Mouse (Mus musculus) liver, postnatal 0 days (tissue): ENCODE data around the gene Rps6kl1. TPM values are rescaled to one million over a fixed set of nuclear protein-coding genes. Genes with fewer than 3 reads are reported as not detected.

Experiments
- ATAC-seq: fragments of 200-750 bp; cut with Nextera tagmentation; 2 replicates; pipeline ENCODE4 v1.8.0; 2017; ENCODE audit warnings: mild to moderate bottlenecking, moderate library complexity
- DNase-seq: peaks from one replicate; pipeline ENCODE4 v3.0.0-alpha.2; 2016
- H3K27ac ChIP-seq: fragments of 300-500 bp; sonication (generic); 2 replicates; pipeline ENCODE4 v1.5.1; 2014; ENCODE audit warnings: antibody characterized with exemption, moderate library complexity, mild to moderate bottlenecking, low read depth
- H3K27me3 ChIP-seq: fragments of 300-500 bp; sonication (generic); 2 replicates; pipeline ENCODE4 v1.6.1; 2014; ENCODE audit warnings: low read length, control low read depth, mixed read lengths; ENCODE audit not compliant: insufficient read depth
- H3K36me3 ChIP-seq: fragments of 300-500 bp; sonication (generic); replicated peaks from 2 replicates; pipeline ENCODE4 v1.6.1; 2014; ENCODE audit warnings: mild to moderate bottlenecking, control low read depth, low read length, moderate library complexity, mixed read lengths; ENCODE audit not compliant: insufficient read depth
- H3K4me1 ChIP-seq: fragments of 300-500 bp; sonication (generic); 2 replicates; pipeline ENCODE4 v1.6.1; 2014; ENCODE audit warnings: antibody characterized with exemption, mild to moderate bottlenecking, control low read depth; ENCODE audit not compliant: insufficient read depth
- H3K4me2 ChIP-seq: fragments of 300-500 bp; sonication (generic); 2 replicates; pipeline ENCODE4 v1.6.1; 2014; ENCODE audit warnings: low read depth, mild to moderate bottlenecking, low read length, moderate library complexity, mixed read lengths
- H3K4me3 ChIP-seq: fragments of 300-500 bp; sonication (generic); 2 replicates; pipeline ENCODE4 v1.5.1; 2014; ENCODE audit warnings: low read depth, low read length
- H3K9ac ChIP-seq: fragments of 300-500 bp; sonication (generic); replicated peaks from 2 replicates; pipeline ENCODE4 v1.6.1; 2014; ENCODE audit warnings: mild to moderate bottlenecking, moderate library complexity
- H3K9me3 ChIP-seq: fragments of 300-500 bp; sonication (generic); 2 replicates; pipeline ENCODE4 v1.6.1; 2016; ENCODE audit warnings: mild to moderate bottlenecking, control low read depth, low read length, mixed read lengths
- CTCF ChIP-seq: sonication (generic); IDR thresholded peaks from 2 replicates; pipeline ENCODE4 v1.5.1; 2016; ENCODE audit warnings: antibody characterized with exemption, low read depth
- EP300 ChIP-seq: IDR thresholded peaks from 2 replicates; pipeline ENCODE4 v1.6.1; 2016; ENCODE audit warnings: antibody characterized with exemption, low read depth, mild to moderate bottlenecking
- WGBS: fragments of 180-500 bp; shearing (Covaris S2); extraction: QIAGEN DNeasy Blood & Tissue Kit; methylation state at CpG from one replicate; pipeline ENCODE4 v1.1.7; 2014; ENCODE audit not compliant: insufficient replicate concordance; 5-methylcytosine and 5-hydroxymethylcytosine counted together
- polyA plus RNA-seq: library from polyadenylated mRNA; unstranded; fragments of >200 nt; fragmentation: Nextera tagmentation; extraction: Ambion mirVana; gene quantifications from 2 replicates; pipeline ENCODE4 v1.2.1, GENCODE M21; 2015

The Rps6kl1 gene
- polyA plus RNA-seq, 1 experiment from 2014 or later, result 0.61 TPM

- peak; percentile 54 for ATAC-seq
- Histone ChIP-seq H3K27ac (peak overlapping the region; percentile 97), H3K4me3 (peak overlapping the region; percentile 96), H3K4me1 (peaks cover 46% of the 10 kb centered on the region), H3K36me3 (peaks cover 12% of the 10 kb centered on the region), H3K9ac (peak overlapping the region; percentile 98), H3K27me3 (no peaks in the 10 kb centered on the region), H3K9me3 (no peaks in the 10 kb centered on the region), H3K4me2 (peak overlapping the region; percentile 90)
- 11% methylated on average over 18 of the region's 18 CpGs for WGBS
- no peak for DNase-seq
- no peak for TF ChIP-seq EP300
- no peak for TF ChIP-seq CTCF
Measured at GRCm38 (mm10) chr12:85110011-85110697, 40.9 kb downstream of the Rps6kl1 start.

DNA sequence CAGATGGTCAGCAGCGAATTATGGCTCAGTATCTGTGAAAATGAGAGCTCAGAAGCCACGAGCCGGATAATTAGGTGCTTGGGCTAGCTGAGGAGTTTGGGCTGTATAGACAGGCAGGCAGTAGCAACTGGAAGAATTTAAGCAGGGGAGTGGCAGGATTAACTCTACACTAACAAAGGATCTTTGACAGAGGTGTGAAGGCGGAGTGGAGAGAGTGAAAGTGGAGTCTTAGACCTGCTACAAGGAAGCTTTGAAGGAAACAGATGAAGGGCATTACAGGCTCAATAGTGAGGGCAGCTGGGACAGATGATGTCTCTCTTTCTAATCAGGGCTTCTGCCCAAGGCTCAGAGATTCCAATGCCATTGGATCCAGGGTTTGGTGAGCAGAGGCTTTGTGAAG, 41.6 kb downstream of the Rps6kl1 start:
- TF ChIP-seq EP300 (no peak), CTCF (no peak)
- H3K4me2 ChIP-seq, result peak overlapping the region; percentile 90
- no peak overlapping the region for H3K9ac ChIP-seq
- DNase-seq (no peak), ATAC-seq (no peak)
- 0 out of 2 replicates have a peak overlapping the region, but pooled peaks have one; percentile 39 for H3K27ac ChIP-seq
- WGBS, result 79% methylated on average over 4 of the region's 4 CpGs
- H3K4me3 ChIP-seq, result no peak overlapping the region
- H3K4me1 ChIP-seq, result peaks cover 46% of the 10 kb centered on the region
- H3K27me3 ChIP-seq, result no peaks in the 10 kb centered on the region
- no peaks in the 10 kb centered on the region for H3K9me3 ChIP-seq
- H3K36me3 ChIP-seq, result 0 out of 2 replicates have a peak, but pooled peaks cover 6% of the 10 kb centered on the region

DNA sequence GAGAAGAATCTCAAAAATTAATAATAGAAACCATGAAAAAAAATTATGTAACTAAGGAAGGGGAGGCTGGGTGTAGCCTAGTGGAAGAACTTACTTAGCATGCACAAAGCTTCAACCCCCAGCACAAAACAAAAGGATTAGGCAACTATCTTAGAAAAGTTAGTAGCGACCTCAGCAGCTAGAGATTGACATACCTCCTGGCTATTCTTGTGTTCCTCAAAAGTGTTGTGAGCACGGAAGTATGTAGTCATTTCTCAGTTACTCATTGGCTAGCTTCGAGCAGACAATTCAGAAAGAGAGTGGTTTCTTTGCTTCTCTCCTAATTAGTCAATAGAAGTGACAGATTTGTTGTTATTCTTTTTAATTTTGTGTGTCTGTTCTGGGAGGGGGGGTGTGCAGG, 42.4 kb downstream of the Rps6kl1 start:
- H3K4me1 ChIP-seq, result peaks cover 44% of the 10 kb centered on the region
- TF ChIP-seq CTCF, result no peak
- no peak for TF ChIP-seq EP300
- 0 out of 2 replicates have a peak, but pooled peaks cover 6% of the 10 kb centered on the region for H3K36me3 ChIP-seq
- H3K9ac ChIP-seq, result no peak overlapping the region
- no peaks in the 10 kb centered on the region for H3K9me3 ChIP-seq
- whole genome bisulfite sequencing, result 54% methylated on average over 3 of the region's 3 CpGs
- ATAC-seq, result no peak
- DNase-seq, result no peak
- no peaks in the 10 kb centered on the region for H3K27me3 ChIP-seq
- peak overlapping the region; percentile 8 for H3K4me2 ChIP-seq
- no peak overlapping the region for H3K4me3 ChIP-seq
- 0 out of 2 replicates have a peak overlapping the region, but pooled peaks have one; percentile 39 for H3K27ac ChIP-seq

GRCm38 (mm10) chr12:85106292-85106691, 44.8 kb downstream of the Rps6kl1 start:
- TF ChIP-seq CTCF (no peak), EP300 (no peak)
- Histone ChIP-seq H3K4me1 (peaks cover 24% of the 10 kb centered on the region), H3K27me3 (no peaks in the 10 kb centered on the region), H3K4me2 (peak overlapping the region; percentile 45), H3K27ac (no peak overlapping the region), H3K9ac (no peak overlapping the region), H3K9me3 (no peaks in the 10 kb centered on the region), H3K36me3 (no peaks in the 10 kb centered on the region), H3K4me3 (no peak overlapping the region)
- 10% methylated on average over 8 of the region's 8 CpGs for WGBS
- DNase-seq (no peak), ATAC-seq (no peak)

- peaks cover 21% of the 10 kb centered on the region for H3K4me1 ChIP-seq
- no peaks in the 10 kb centered on the region for H3K9me3 ChIP-seq
- WGBS, result 83% methylated on average over 8 of the region's 8 CpGs
- no peak overlapping the region for H3K9ac ChIP-seq
- no peaks in the 10 kb centered on the region for H3K36me3 ChIP-seq
- ATAC-seq (peak; percentile 89), DNase-seq (peak; percentile 33)
- H3K4me2 ChIP-seq, result no peak overlapping the region
- peak overlapping the region; percentile 76 for H3K27ac ChIP-seq
- H3K4me3 ChIP-seq, result no peak overlapping the region
- no peaks in the 10 kb centered on the region for H3K27me3 ChIP-seq
- TF ChIP-seq CTCF (no peak), EP300 (no peak)
Measured at GRCm38 (mm10) chr12:85104789-85105188, 46.3 kb downstream of the Rps6kl1 start.

- Histone ChIP-seq H3K9ac (no peak overlapping the region), H3K9me3 (no peaks in the 10 kb centered on the region), H3K36me3 (no peaks in the 10 kb centered on the region), H3K27ac (no peak overlapping the region), H3K4me1 (peaks cover 10% of the 10 kb centered on the region), H3K4me3 (no peak overlapping the region), H3K4me2 (no peak overlapping the region), H3K27me3 (no peaks in the 10 kb centered on the region)
- ATAC-seq (no peak), DNase-seq (no peak)
- TF ChIP-seq CTCF (no peak), EP300 (no peak)
- 58% methylated on average over 8 of the region's 8 CpGs for WGBS
Measured at GRCm38 (mm10) chr12:85103096-85103495, 48.0 kb downstream of the Rps6kl1 start.
